Mouse (Mus musculus) embryonic fibroblast, embryonic 13.5 days (primary cell): ENCODE results near the gene Nemp1. TPM values are rescaled to one million over a fixed set of nuclear protein-coding genes. Genes with fewer than 3 reads are reported as not detected.

Experiments used
- H3K27ac ChIP-seq: 2 replicates; pipeline ENCODE4 v1.5.1; 2012; ENCODE audit warnings: low read length, control low read depth, inconsistent platforms; ENCODE audit not compliant: insufficient read depth
- H3K4me1 ChIP-seq: 2 replicates; pipeline ENCODE4 v1.6.1; 2011; ENCODE audit warnings: low read length; ENCODE audit not compliant: control insufficient read depth, insufficient read depth
- H3K4me3 ChIP-seq: 2 replicates; pipeline ENCODE4 v1.5.1; 2011; ENCODE audit warnings: mild to moderate bottlenecking, control low read depth, low read length; ENCODE audit not compliant: insufficient read depth
- CTCF ChIP-seq: IDR thresholded peaks from 2 replicates; pipeline ENCODE4 v1.5.1; 2011; ENCODE audit warnings: mild to moderate bottlenecking, control low read depth, low read length, moderate library complexity, borderline replicate concordance; ENCODE audit not compliant: insufficient read depth
- POLR2A ChIP-seq: IDR thresholded peaks from 2 replicates; pipeline ENCODE4 v1.6.1; 2011; ENCODE audit warnings: low read depth, mild to moderate bottlenecking, control low read depth, low read length, moderate library complexity
- polyA plus RNA-seq: library from polyadenylated mRNA; stranded (reverse); fragments of >200 nt; gene quantifications from 2 replicates; pipeline ENCODE4 v1.2.4, GENCODE M21; 2011; ENCODE audit warnings: low read depth; ENCODE audit not compliant: missing spikeins, insufficient read length

The Nemp1 gene
- polyA plus RNA-seq, 1 experiment = 10.6 TPM

- Histone ChIP-seq H3K27ac (peak overlapping the region; percentile 71; the same call in 1 of the 2 replicates), H3K4me3 (no peak overlapping the region), H3K4me1 (peaks cover 10% of the 10 kb centered on the region)
- TF ChIP-seq POLR2A (no peak), CTCF (no peak)
Observed at GRCm38 (mm10) chr10:127682886-127683285, 16.2 kb downstream of the Nemp1 start.

GRCm38 (mm10) chr10:127691053-127691452 is 24.4 kb downstream of the Nemp1 start:
- Histone ChIP-seq H3K4me1 (no peaks in the 10 kb centered on the region), H3K4me3 (no peak overlapping the region), H3K27ac (no peak overlapping the region)
- no peak for TF ChIP-seq CTCF
- TF ChIP-seq POLR2A = no peak

GRCm38 (mm10) chr10:127694636-127695035 is 27.9 kb downstream of the Nemp1 start:
- no peaks in the 10 kb centered on the region for H3K4me1 ChIP-seq
- H3K4me3 ChIP-seq = no peak overlapping the region
- TF ChIP-seq CTCF = no peak
- TF ChIP-seq POLR2A = no peak
- no peak overlapping the region for H3K27ac ChIP-seq

- Histone ChIP-seq H3K27ac (no peak overlapping the region), H3K4me3 (no peak overlapping the region), H3K4me1 (no peaks in the 10 kb centered on the region)
- TF ChIP-seq POLR2A (no peak), CTCF (no peak)
Observed at GRCm38 (mm10) chr10:127695775-127696174, 29.1 kb downstream of the Nemp1 start.

- TF ChIP-seq POLR2A (no peak), CTCF (no peak)
- H3K4me1 ChIP-seq = no peaks in the 10 kb centered on the region
- H3K27ac ChIP-seq = no peak overlapping the region
- H3K4me3 ChIP-seq = no peak overlapping the region
Observed at GRCm38 (mm10) chr10:127698966-127699365, 32.3 kb downstream of the Nemp1 start.

- no peaks in the 10 kb centered on the region for H3K4me1 ChIP-seq
- H3K4me3 ChIP-seq = no peak overlapping the region
- TF ChIP-seq CTCF (no peak), POLR2A (no peak)
- H3K27ac ChIP-seq = no peak overlapping the region
Observed at GRCm38 (mm10) chr10:127703299-127703698, 36.6 kb downstream of the Nemp1 start.

GRCm38 (mm10) chr10:127704293-127704692 is 37.6 kb downstream of the Nemp1 start:
- Histone ChIP-seq H3K4me1 (no peaks in the 10 kb centered on the region), H3K4me3 (no peak overlapping the region), H3K27ac (no peak overlapping the region)
- no peak for TF ChIP-seq POLR2A

GRCm38 (mm10) chr10:127704766-127705220 is 38.1 kb downstream of the Nemp1 start, which contains the start of gene Myo1a:
Gene Myo1a (plus strand): TSS chr10:127705170.
- H3K4me1 ChIP-seq = no peaks in the 10 kb centered on the region
- TF ChIP-seq CTCF = no peak
- TF ChIP-seq POLR2A = no peak
- H3K27ac ChIP-seq = no peak within 1 kb of the TSS
- no peak within 1 kb of the TSS for H3K4me3 ChIP-seq

GRCm38 (mm10) chr10:127705783-127706182 is 39.1 kb downstream of the Nemp1 start:
- no peak overlapping the region for H3K4me3 ChIP-seq
- TF ChIP-seq POLR2A (no peak), CTCF (no peak)
- no peak overlapping the region for H3K27ac ChIP-seq
- no peaks in the 10 kb centered on the region for H3K4me1 ChIP-seq

- no peak overlapping the region for H3K27ac ChIP-seq
- H3K4me1 ChIP-seq = no peaks in the 10 kb centered on the region
- H3K4me3 ChIP-seq = no peak overlapping the region
- TF ChIP-seq CTCF (no peak), POLR2A (no peak)
Observed at GRCm38 (mm10) chr10:127707721-127708120, 41.0 kb downstream of the Nemp1 start.

- TF ChIP-seq CTCF (no peak), POLR2A (no peak)
- Histone ChIP-seq H3K4me3 (no peak overlapping the region), H3K4me1 (no peaks in the 10 kb centered on the region), H3K27ac (no peak overlapping the region)
Observed at GRCm38 (mm10) chr10:127708850-127709370, 42.2 kb downstream of the Nemp1 start.
